Mouse (Mus musculus) hindbrain, embryonic 14.5 days (tissue): Measurements from ENCODE around the gene Ruvbl2. TPM values are rescaled to one million over a fixed set of nuclear protein-coding genes. Genes with fewer than 3 reads are reported as not detected.
"Not testable (repeated sequence)": the region's sequence is repeated elsewhere in the genome, so short reads cannot be mapped to it uniquely, and the experiment has no call there.

Source experiments
- ATAC-seq: fragments of 200-750 bp; cut with Nextera tagmentation; 2 replicates; pipeline ENCODE4 v1.8.0; 2017; ENCODE audit warnings: moderate number of reproducible peaks, mild to moderate bottlenecking, moderate TSS enrichment, moderate library complexity; ENCODE audit not compliant: low FRiP score
- DNase-seq: peaks from one replicate; pipeline ENCODE4 v3.0.0-alpha.2; 2015; ENCODE audit warnings: low spot score
- H3K27ac ChIP-seq: fragments of 300-500 bp; sonication (generic); 2 replicates; pipeline ENCODE4 v1.5.1; 2014; ENCODE audit warnings: mild to moderate bottlenecking, moderate library complexity
- H3K27me3 ChIP-seq: fragments of 300-500 bp; sonication (generic); 2 replicates; pipeline ENCODE4 v1.6.1; 2014; ENCODE audit warnings: mild to moderate bottlenecking, low read length, mixed read lengths; ENCODE audit not compliant: control insufficient read depth, insufficient read depth
- H3K36me3 ChIP-seq: fragments of 300-500 bp; sonication (generic); replicated peaks from 2 replicates; pipeline ENCODE4 v1.6.1; 2014; ENCODE audit not compliant: control insufficient read depth, insufficient read depth
- H3K4me1 ChIP-seq: fragments of 300-500 bp; sonication (generic); replicated peaks from 2 replicates; pipeline ENCODE4 v1.6.1; 2014; ENCODE audit warnings: antibody characterized with exemption, low read length, mixed read lengths; ENCODE audit not compliant: control insufficient read depth, insufficient read depth
- H3K4me2 ChIP-seq: fragments of 300-500 bp; sonication (generic); replicated peaks from 2 replicates; pipeline ENCODE4 v1.6.1; 2014; ENCODE audit warnings: mild to moderate bottlenecking, moderate library complexity
- H3K4me3 ChIP-seq: fragments of 300-500 bp; sonication (generic); replicated peaks from 2 replicates; pipeline ENCODE4 v1.5.1; 2014; ENCODE audit warnings: mild to moderate bottlenecking, low read length
- H3K9ac ChIP-seq: fragments of 300-500 bp; sonication (generic); 2 replicates; pipeline ENCODE4 v1.6.1; 2014
- H3K9me3 ChIP-seq: fragments of 300-500 bp; sonication (generic); 2 replicates; pipeline ENCODE4 v1.6.1; 2016; ENCODE audit warnings: low read length; ENCODE audit not compliant: control insufficient read depth
- WGBS: fragments of 180-500 bp; shearing (Covaris S2); extraction: QIAGEN DNeasy Blood & Tissue Kit; methylation state at CpG from one replicate; pipeline ENCODE4 v1.1.7; 2014; 5-methylcytosine and 5-hydroxymethylcytosine counted together
- microRNA-seq: library from miRNA; unstranded; fragments of <30 nt; microRNA quantifications from one replicate; pipeline ENCODE4, GENCODE M21; 2016
- polyA plus RNA-seq: library from polyadenylated mRNA; unstranded; fragments of >200 nt; fragmentation: Nextera tagmentation; extraction: Ambion mirVana; gene quantifications from 2 replicates; pipeline ENCODE4 v1.2.1, GENCODE M21; 2014

Ruvbl2 gene
- polyA plus RNA-seq, 1 experiment from 2014 or later: 83.9 TPM

DNA sequence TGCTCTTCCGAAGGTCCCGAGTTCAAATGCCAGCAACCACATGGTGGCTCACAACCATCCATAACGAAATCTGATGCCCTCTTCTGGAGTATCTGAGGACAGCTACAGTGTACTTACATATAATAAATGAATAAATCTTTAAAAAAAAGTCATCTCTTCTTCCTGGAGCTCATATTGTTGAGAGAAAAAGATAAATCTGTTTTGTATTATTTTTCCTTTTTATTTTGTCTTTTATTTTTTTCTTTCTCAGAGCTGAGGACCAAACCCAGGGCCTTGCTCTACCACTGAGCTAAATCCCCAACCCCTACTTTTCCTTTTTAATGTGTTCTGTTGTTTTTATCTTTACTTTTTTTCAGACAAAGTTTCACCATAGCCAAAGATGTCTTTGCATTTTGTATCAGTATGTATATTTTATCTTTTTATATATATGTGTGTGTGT lies 41.5 kb downstream of the Ruvbl2 start:
- peak overlapping the region; percentile 97 for H3K4me2 ChIP-seq
- not testable (repeated sequence) for H3K27me3 ChIP-seq
- 4% methylated on average over 3 of the region's 3 CpGs for WGBS

DNA sequence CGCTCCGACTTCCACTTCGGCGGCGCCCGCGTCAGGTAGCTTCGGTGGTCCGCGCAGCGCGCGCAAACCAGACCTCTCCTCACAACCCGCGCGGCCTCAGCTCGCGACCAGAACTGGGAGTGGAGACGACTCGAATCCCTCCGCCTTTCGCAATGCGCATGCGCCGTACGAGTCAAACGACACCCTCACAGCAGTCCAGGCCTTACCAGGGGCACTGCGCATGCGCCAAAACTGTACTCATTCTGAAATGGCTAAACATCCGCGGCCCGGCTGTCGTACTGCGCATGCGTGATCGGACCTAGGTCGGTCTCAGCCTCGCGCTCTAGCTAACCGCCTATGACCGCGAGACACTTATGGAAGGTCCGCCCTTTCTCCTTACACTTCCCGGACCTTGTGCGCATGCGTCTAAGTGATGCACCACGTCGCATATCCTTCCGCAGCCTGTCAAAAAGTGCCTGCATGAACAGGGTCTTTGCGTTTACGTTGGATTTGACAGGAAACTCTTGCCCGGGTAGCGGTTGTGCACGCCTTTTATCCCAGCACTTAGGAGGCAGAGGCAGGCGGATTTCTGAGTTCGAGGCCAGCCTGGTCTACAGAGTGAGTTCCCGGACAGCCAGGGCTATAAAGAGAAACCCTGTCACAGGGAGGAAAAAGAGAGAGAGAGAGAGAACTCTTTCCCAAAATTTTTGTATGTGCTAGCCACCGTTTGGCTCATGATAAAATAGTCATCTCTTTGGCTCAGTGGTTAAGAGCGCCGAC lies 42.1 kb downstream of the Ruvbl2 start, which contains the start of gene Snrnp70:
Gene Snrnp70 (minus strand): TSS at position 165 of the 759 bp plus-strand sequence.
- DNase-seq (peak; percentile 100), ATAC-seq (peak; percentile 96)
- peaks cover 18% of the 10 kb centered on the region for H3K4me1 ChIP-seq
- H3K9ac ChIP-seq: peak within 1 kb of the TSS; percentile 79
- H3K36me3 ChIP-seq: peaks cover 16% of the 10 kb centered on the region
- peak within 1 kb of the TSS; percentile 97 for H3K27ac ChIP-seq
- H3K4me3 ChIP-seq: peak within 1 kb of the TSS; percentile 82
- no peaks in the 10 kb centered on the region for H3K9me3 ChIP-seq
- under 1% methylated on average over 60 of the region's 60 CpGs for WGBS
- H3K27me3 ChIP-seq: no peaks in the 10 kb centered on the region
- H3K4me2 ChIP-seq: peak within 1 kb of the TSS; percentile 97

More for the DNA sequence above, 41.5 kb downstream of the Ruvbl2 start:
- Histone ChIP-seq H3K4me3 (peak overlapping the region; percentile 82), H3K4me1 (peaks cover 18% of the 10 kb centered on the region), H3K9ac (peak overlapping the region; percentile 34; the same call in 1 of the 2 replicates), H3K27ac (peak overlapping the region; percentile 97)
- H3K36me3 ChIP-seq, DNase-seq, H3K9me3 ChIP-seq: not testable (repeated sequence)
- ATAC-seq: 0 out of 2 replicates have a peak, but pooled peaks have one; percentile 4

DNA sequence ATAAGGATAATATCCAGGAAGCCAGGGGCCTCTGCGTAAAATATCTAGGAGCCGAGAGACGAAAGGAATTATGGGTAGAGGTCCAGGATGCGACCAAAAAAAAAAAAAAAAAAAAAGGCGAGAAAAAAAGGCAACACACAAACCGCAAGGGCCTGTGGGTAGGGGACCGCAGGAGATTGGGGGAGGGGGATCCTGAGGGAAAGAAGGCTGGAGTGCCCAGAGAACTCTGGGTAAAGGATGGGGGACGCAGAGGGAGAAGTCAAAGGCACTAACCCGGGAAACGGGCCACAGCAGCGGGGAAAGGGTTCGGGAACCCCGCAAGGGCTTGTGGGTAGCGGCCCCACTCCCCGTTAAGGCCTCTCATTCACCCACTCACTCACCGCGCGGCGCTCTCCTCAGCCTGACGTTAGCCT lies 42.8 kb downstream of the Ruvbl2 start:
- under 1% methylated on average over 19 of the region's 20 CpGs for WGBS
- ATAC-seq: peak; percentile 80
- Histone ChIP-seq H3K36me3 (peaks cover 22% of the 10 kb centered on the region), H3K4me3 (peak overlapping the region; percentile 82), H3K4me1 (peaks cover 18% of the 10 kb centered on the region), H3K9me3 (no peaks in the 10 kb centered on the region), H3K27ac (peak overlapping the region; percentile 97), H3K9ac (peak overlapping the region; percentile 79), H3K27me3 (no peaks in the 10 kb centered on the region), H3K4me2 (peak overlapping the region; percentile 97)
- peak; percentile 73 for DNase-seq

DNA sequence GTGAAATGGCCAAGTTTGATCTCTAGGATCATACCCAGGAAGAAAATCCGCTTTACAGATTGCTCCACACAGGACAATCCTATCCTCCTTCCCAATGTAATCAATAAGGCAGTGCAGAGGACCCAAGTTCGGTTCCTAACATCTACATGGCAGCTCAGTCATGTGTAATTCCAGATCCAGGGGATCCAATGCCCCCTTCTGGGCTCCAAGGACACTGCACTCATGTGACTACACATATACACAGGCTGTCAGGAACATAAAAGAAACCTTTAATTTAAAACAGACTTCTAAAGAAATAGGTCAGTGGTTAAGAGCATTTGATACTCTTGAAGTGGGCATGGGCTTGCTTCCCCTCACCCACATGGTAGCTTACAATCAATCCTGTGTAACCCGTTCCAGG lies 51.8 kb downstream of the Ruvbl2 start:
- H3K4me1 ChIP-seq: no peaks in the 10 kb centered on the region
- DNase-seq (no peak), ATAC-seq (no peak)
- no peak overlapping the region for H3K27ac ChIP-seq
- H3K27me3 ChIP-seq: no peaks in the 10 kb centered on the region
- no peak overlapping the region for H3K4me2 ChIP-seq
- H3K9ac ChIP-seq: no peak overlapping the region
- WGBS: 94% methylated on average over 3 of the region's 3 CpGs
- H3K36me3 ChIP-seq: peaks cover 100% of the 10 kb centered on the region
- H3K9me3 ChIP-seq: no peaks in the 10 kb centered on the region
- no peak overlapping the region for H3K4me3 ChIP-seq

DNA sequence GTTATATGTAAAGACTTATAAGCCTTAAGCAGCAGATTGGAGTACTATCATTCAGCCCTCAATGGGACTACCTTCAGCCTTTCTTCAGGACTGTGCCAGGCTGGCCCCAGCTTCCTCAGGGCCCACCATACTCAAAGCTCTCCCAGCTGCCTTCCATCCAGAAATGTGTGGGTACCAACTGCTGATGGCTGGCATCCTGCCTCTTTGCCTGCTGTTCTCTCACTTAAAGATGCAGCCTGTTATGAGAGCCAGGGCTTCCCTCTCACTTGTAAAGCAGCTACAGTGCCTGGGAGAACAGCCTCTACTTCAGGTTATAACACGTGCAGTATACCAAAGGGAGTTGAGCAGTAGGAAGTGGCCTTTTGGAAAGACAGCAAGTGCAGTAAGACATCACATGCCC lies 61.8 kb downstream of the Ruvbl2 start:
- no peak overlapping the region for H3K4me2 ChIP-seq
- no peak for DNase-seq

DNA sequence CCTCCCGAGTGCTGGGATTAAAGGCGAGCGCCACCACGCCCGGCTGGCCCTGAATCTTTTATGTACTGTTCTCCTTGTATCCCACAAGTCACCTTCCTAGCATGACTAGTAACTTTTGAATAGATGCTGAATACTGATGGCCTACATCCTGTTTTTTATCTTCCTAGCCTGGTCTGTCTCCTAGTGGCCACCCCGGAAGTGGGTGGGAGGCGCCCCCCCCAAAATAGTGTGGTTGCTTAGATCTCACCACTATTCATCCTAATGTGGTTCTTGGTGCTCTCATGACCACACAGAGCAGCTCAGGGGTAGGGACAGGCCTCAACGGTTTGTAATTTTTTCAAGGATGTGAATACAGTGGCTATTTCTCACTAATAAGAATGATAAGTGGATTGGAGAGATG lies 63.3 kb downstream of the Ruvbl2 start:
- whole genome bisulfite sequencing: 92% methylated on average over 8 of the region's 8 CpGs
- Histone ChIP-seq H3K4me2 (no peak overlapping the region), H3K27me3 (no peaks in the 10 kb centered on the region), H3K36me3 (peaks cover 82% of the 10 kb centered on the region), H3K27ac (no peak overlapping the region), H3K4me3 (no peak overlapping the region), H3K4me1 (peaks cover 8% of the 10 kb centered on the region; the same call in 1 of the 2 replicates), H3K9ac (no peak overlapping the region), H3K9me3 (no peaks in the 10 kb centered on the region)
- no peak for DNase-seq
- ATAC-seq: no peak

More for the DNA sequence above, 61.8 kb downstream of the Ruvbl2 start:
- 84% methylated on average over 1 of the region's 1 CpGs for WGBS
- Histone ChIP-seq H3K27ac (no peak overlapping the region), H3K9me3 (no peaks in the 10 kb centered on the region), H3K4me1 (0 out of 2 replicates have a peak, but pooled peaks cover 4% of the 10 kb centered on the region), H3K9ac (no peak overlapping the region), H3K4me3 (no peak overlapping the region), H3K27me3 (no peaks in the 10 kb centered on the region), H3K36me3 (peaks cover 96% of the 10 kb centered on the region)
- ATAC-seq: no peak

DNA sequence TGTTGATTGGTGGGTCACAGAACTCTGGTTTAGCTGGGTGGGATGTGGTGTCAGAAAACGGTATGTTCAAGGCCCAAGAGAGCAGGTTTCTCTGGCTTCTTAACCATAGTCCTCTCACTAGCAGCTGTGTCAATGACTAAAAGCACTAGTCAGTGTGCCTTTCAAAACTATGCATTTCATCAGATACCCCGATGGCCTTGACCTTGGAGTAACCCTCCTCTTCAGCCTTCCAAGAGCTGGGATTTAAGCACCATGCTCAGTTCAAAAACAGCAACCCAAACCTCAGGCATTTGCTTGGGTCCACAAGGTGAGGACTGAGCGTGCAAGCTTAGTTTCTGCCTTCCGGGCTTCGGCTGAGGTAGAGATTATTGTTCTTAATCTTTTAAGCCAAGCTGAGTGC lies 65.5 kb downstream of the Ruvbl2 start:
- H3K36me3 ChIP-seq: peaks cover 59% of the 10 kb centered on the region
- no peaks in the 10 kb centered on the region for H3K9me3 ChIP-seq

More for the DNA sequence above, 65.5 kb downstream of the Ruvbl2 start:
- Histone ChIP-seq H3K27me3 (peaks cover 8% of the 10 kb centered on the region), H3K27ac (no peak overlapping the region), H3K4me2 (no peak overlapping the region), H3K4me1 (peaks cover 18% of the 10 kb centered on the region; the same call in 1 of the 2 replicates), H3K4me3 (no peak overlapping the region), H3K9ac (no peak overlapping the region)
- 90% methylated on average over 5 of the region's 5 CpGs for WGBS
- DNase-seq (no peak), ATAC-seq (no peak)

Small RNA genes within 50 kb of the gene (microRNA-seq; reads per million reads assigned to microRNA genes)
- not detected for gene Gm22133

Other genes starting within 250 kb of the Ruvbl2 start
- gene Ccdc155, start 233.2 kb downstream of the Ruvbl2 start, polyA plus RNA-seq: 0.50 and 0.57 TPM in 2 replicates
- 8.7 and 11.3 TPM in 2 replicates for gene Dkkl1, start 225.9 kb downstream of the Ruvbl2 start, polyA plus RNA-seq
- 37.7 and 48.0 TPM in 2 replicates for gene Tead2, start 222.3 kb downstream of the Ruvbl2 start, polyA plus RNA-seq
- 0.94 and 1.2 TPM in 2 replicates for gene Cd37, start 199.0 kb downstream of the Ruvbl2 start, polyA plus RNA-seq
- 0.33 and 0.67 TPM in 2 replicates for gene Slc6a16, start 197.0 kb downstream of the Ruvbl2 start, polyA plus RNA-seq
- not detected in 2 replicates for gene Slc6a21, start 160.6 kb downstream of the Ruvbl2 start, polyA plus RNA-seq
- 7.8 and 9.3 TPM in 2 replicates for gene Trpm4, start 104.3 kb downstream of the Ruvbl2 start, polyA plus RNA-seq
- gene Hrc, start 102.8 kb downstream of the Ruvbl2 start, polyA plus RNA-seq: 0.20 and 0.41 TPM in 2 replicates
- 29.8 and 32.3 TPM in 2 replicates for gene Ppfia3, start 71.1 kb downstream of the Ruvbl2 start, polyA plus RNA-seq
- gene Lin7b, start 67.5 kb downstream of the Ruvbl2 start, polyA plus RNA-seq: 34.8 and 37.9 TPM in 2 replicates
- gene Snrnp70, start 42.4 kb downstream of the Ruvbl2 start, polyA plus RNA-seq: 61.4 and 72.3 TPM in 2 replicates
- gene Kcna7, start 32.4 kb downstream of the Ruvbl2 start, polyA plus RNA-seq: not detected in 2 replicates
- 0.13 TPM in 1 of 2 replicates, not detected in the other for gene Ntf5, start 24.4 kb downstream of the Ruvbl2 start, polyA plus RNA-seq
- gene Lhb, start 17.3 kb downstream of the Ruvbl2 start, polyA plus RNA-seq: 1.2 and 2.0 TPM in 2 replicates
- gene Gys1, start 3.3 kb downstream of the Ruvbl2 start, polyA plus RNA-seq: 17.8 and 21.6 TPM in 2 replicates
- gene Ftl1, start 21.8 kb upstream of the Ruvbl2 start, polyA plus RNA-seq: 4,936 and 5,483 TPM in 2 replicates
- gene Bax, start 28.8 kb upstream of the Ruvbl2 start, polyA plus RNA-seq: 182 and 190 TPM in 2 replicates
- gene Tulp2, start 43.8 kb upstream of the Ruvbl2 start, polyA plus RNA-seq: 0.13 and 0.35 TPM in 2 replicates
- gene Gm45808, start 48.7 kb upstream of the Ruvbl2 start, polyA plus RNA-seq: not detected in 2 replicates
- gene Dhdh, start 50.7 kb upstream of the Ruvbl2 start, polyA plus RNA-seq: 2.8 and 3.6 TPM in 2 replicates
- 121 and 122 TPM in 2 replicates for gene Nucb1, start 72.3 kb upstream of the Ruvbl2 start, polyA plus RNA-seq
- gene Ppp1r15a, start 88.2 kb upstream of the Ruvbl2 start, polyA plus RNA-seq: 12.9 and 13.0 TPM in 2 replicates
- 1.4 and 2.3 TPM in 2 replicates for gene Plekha4, start 88.2 kb upstream of the Ruvbl2 start, polyA plus RNA-seq
- gene Hsd17b14, start 116.8 kb upstream of the Ruvbl2 start, polyA plus RNA-seq: 0.25 TPM in 1 of 2 replicates, not detected in the other
- 17.4 and 19.0 TPM in 2 replicates for gene Bcat2, start 132.1 kb upstream of the Ruvbl2 start, polyA plus RNA-seq
- not detected in 2 replicates for gene Fgf21, start 177.4 kb upstream of the Ruvbl2 start, polyA plus RNA-seq
- not detected in 2 replicates for gene Fut1, start 179.2 kb upstream of the Ruvbl2 start, polyA plus RNA-seq
- not detected in 2 replicates for gene Izumo1, start 183.7 kb upstream of the Ruvbl2 start, polyA plus RNA-seq
- gene Rasip1, start 189.4 kb upstream of the Ruvbl2 start, polyA plus RNA-seq: 17.2 and 18.3 TPM in 2 replicates
- gene Mamstr, start 201.9 kb upstream of the Ruvbl2 start, polyA plus RNA-seq: 3.0 and 3.1 TPM in 2 replicates
- gene Fut2, start 228.3 kb upstream of the Ruvbl2 start, polyA plus RNA-seq: 0.07 and 0.11 TPM in 2 replicates
- 1.0 and 1.3 TPM in 2 replicates for gene Ntn5, start 245.9 kb upstream of the Ruvbl2 start, polyA plus RNA-seq